Mouse (Mus musculus) heart, embryonic 13.5 days (tissue): ENCODE data around the gene Glg1. TPM values are rescaled to one million over a fixed set of nuclear protein-coding genes. Genes with fewer than 3 reads are reported as not detected.
"Not testable (repeated sequence)": the region's sequence is repeated elsewhere in the genome, so short reads cannot be mapped to it uniquely, and the experiment has no call there.

Source experiments
- ATAC-seq: fragments of 200-750 bp; cut with Nextera tagmentation; 2 replicates; pipeline ENCODE4 v1.8.0; 2017; ENCODE audit warnings: moderate TSS enrichment; ENCODE audit not compliant: insufficient number of reproducible peaks, low FRiP score, low TSS enrichment; ENCODE audit errors: extremely low read depth
- H3K27ac ChIP-seq: fragments of 300-500 bp; sonication (generic); replicated peaks from 2 replicates; pipeline ENCODE4 v1.5.1; 2015; ENCODE audit warnings: moderate library complexity, mild to moderate bottlenecking, inconsistent platforms
- H3K27me3 ChIP-seq: fragments of 300-500 bp; sonication (generic); replicated peaks from 2 replicates; pipeline ENCODE4 v1.6.1; 2015; ENCODE audit warnings: mild to moderate bottlenecking, inconsistent platforms
- H3K36me3 ChIP-seq: fragments of 300-500 bp; sonication (generic); 2 replicates; pipeline ENCODE4 v1.6.1; 2015; ENCODE audit warnings: mild to moderate bottlenecking, inconsistent platforms
- H3K4me1 ChIP-seq: fragments of 300-500 bp; sonication (generic); 2 replicates; pipeline ENCODE4 v1.6.1; 2015; ENCODE audit warnings: inconsistent platforms
- H3K4me2 ChIP-seq: fragments of 300-500 bp; sonication (generic); 2 replicates; pipeline ENCODE4 v1.6.1; 2015; ENCODE audit warnings: inconsistent platforms, mild to moderate bottlenecking, moderate library complexity
- H3K4me3 ChIP-seq: fragments of 300-500 bp; sonication (generic); 2 replicates; pipeline ENCODE4 v1.5.1; 2015; ENCODE audit warnings: moderate library complexity, mild to moderate bottlenecking, inconsistent platforms
- H3K9ac ChIP-seq: fragments of 300-500 bp; sonication (generic); 2 replicates; pipeline ENCODE4 v1.6.1; 2015; ENCODE audit warnings: inconsistent platforms, mild to moderate bottlenecking, moderate library complexity
- H3K9me3 ChIP-seq: fragments of 300-500 bp; sonication (generic); 2 replicates; pipeline ENCODE4 v1.6.1; 2016; ENCODE audit warnings: inconsistent platforms
- WGBS: fragments of 180-500 bp; shearing (Covaris S2); methylation state at CpG from one replicate; pipeline ENCODE4 v1.1.7; 2015; ENCODE audit warnings: mixed read lengths; 5-methylcytosine and 5-hydroxymethylcytosine counted together
- polyA plus RNA-seq: library from polyadenylated mRNA; unstranded; fragments of >200 nt; fragmentation: Nextera tagmentation; extraction: Ambion mirVana; gene quantifications from 2 replicates; pipeline ENCODE4 v1.2.1, GENCODE M21; 2015

Gene Glg1
- polyA plus RNA-seq, 1 experiment from 2014 or later = 61.5 TPM

- H3K4me2 ChIP-seq = no peak overlapping the region
- ATAC-seq = no peak
- no peaks in the 10 kb centered on the region for H3K27me3 ChIP-seq
- H3K27ac ChIP-seq = no peak overlapping the region
- peaks cover 2% of the 10 kb centered on the region; the same call in 1 of the 2 replicates for H3K36me3 ChIP-seq
- H3K9ac ChIP-seq = no peak overlapping the region
- H3K4me3 ChIP-seq = no peak overlapping the region
- H3K4me1 ChIP-seq = peaks cover 11% of the 10 kb centered on the region
- H3K9me3 ChIP-seq = no peaks in the 10 kb centered on the region
- WGBS = 87% methylated on average over 6 of the region's 6 CpGs
Measured at GRCm38 (mm10) chr8:111205033-111205432, 54.0 kb downstream of the Glg1 start.

GRCm38 (mm10) chr8:111203341-111203740, 55.7 kb downstream of the Glg1 start:
- ATAC-seq = no peak
- H3K4me1 ChIP-seq = peaks cover 11% of the 10 kb centered on the region
- 86% methylated on average over 2 of the region's 2 CpGs for WGBS
- peaks cover 17% of the 10 kb centered on the region for H3K36me3 ChIP-seq
- H3K27ac ChIP-seq = no peak overlapping the region
- no peak overlapping the region for H3K4me2 ChIP-seq
- H3K4me3 ChIP-seq = no peak overlapping the region
- H3K9me3 ChIP-seq = no peaks in the 10 kb centered on the region
- H3K9ac ChIP-seq = no peak overlapping the region
- no peaks in the 10 kb centered on the region for H3K27me3 ChIP-seq

- ATAC-seq = no peak
- WGBS = 92% methylated on average over 3 of the region's 3 CpGs
- H3K9me3 ChIP-seq = no peaks in the 10 kb centered on the region
- H3K36me3 ChIP-seq = peaks cover 69% of the 10 kb centered on the region
- H3K27me3 ChIP-seq = no peaks in the 10 kb centered on the region
- H3K4me2 ChIP-seq = no peak overlapping the region
- no peak overlapping the region for H3K4me3 ChIP-seq
- no peak overlapping the region for H3K27ac ChIP-seq
- H3K9ac ChIP-seq = no peak overlapping the region
- H3K4me1 ChIP-seq = no peaks in the 10 kb centered on the region
Measured at GRCm38 (mm10) chr8:111197966-111198365, 61.0 kb downstream of the Glg1 start.

GRCm38 (mm10) chr8:111196181-111196580, 62.8 kb downstream of the Glg1 start:
- Histone ChIP-seq H3K4me3 (no peak overlapping the region), H3K4me2 (no peak overlapping the region), H3K27ac (no peak overlapping the region), H3K36me3 (peaks cover 86% of the 10 kb centered on the region), H3K4me1 (no peaks in the 10 kb centered on the region), H3K27me3 (no peaks in the 10 kb centered on the region), H3K9ac (no peak overlapping the region), H3K9me3 (no peaks in the 10 kb centered on the region)
- ATAC-seq = no peak

- peaks cover 6% of the 10 kb centered on the region; the same call in 1 of the 2 replicates for H3K4me1 ChIP-seq
- no peaks in the 10 kb centered on the region for H3K9me3 ChIP-seq
- no peak overlapping the region for H3K9ac ChIP-seq
- no peak for ATAC-seq
- H3K4me3 ChIP-seq = no peak overlapping the region
- no peaks in the 10 kb centered on the region for H3K27me3 ChIP-seq
- 84% methylated on average over 6 of the region's 6 CpGs for WGBS
- H3K4me2 ChIP-seq = no peak overlapping the region
- H3K36me3 ChIP-seq = peaks cover 77% of the 10 kb centered on the region
- H3K27ac ChIP-seq = no peak overlapping the region
Measured at GRCm38 (mm10) chr8:111188594-111189211, 70.3 kb downstream of the Glg1 start.

GRCm38 (mm10) chr8:111187470-111187869, 71.5 kb downstream of the Glg1 start:
- ATAC-seq = no peak
- no peaks in the 10 kb centered on the region for H3K9me3 ChIP-seq
- H3K27me3 ChIP-seq = no peaks in the 10 kb centered on the region
- H3K27ac ChIP-seq = no peak overlapping the region
- 88% methylated on average over 7 of the region's 7 CpGs for WGBS
- H3K4me2 ChIP-seq = no peak overlapping the region
- H3K4me3 ChIP-seq = no peak overlapping the region
- peaks cover 79% of the 10 kb centered on the region for H3K36me3 ChIP-seq
- peaks cover 6% of the 10 kb centered on the region; the same call in 1 of the 2 replicates for H3K4me1 ChIP-seq
- H3K9ac ChIP-seq = no peak overlapping the region

- no peak overlapping the region for H3K9ac ChIP-seq
- no peak overlapping the region for H3K4me3 ChIP-seq
- whole genome bisulfite sequencing = 61% methylated on average over 4 of the region's 4 CpGs
- H3K27me3 ChIP-seq = no peaks in the 10 kb centered on the region
- peaks cover 83% of the 10 kb centered on the region for H3K36me3 ChIP-seq
- H3K4me1 ChIP-seq = peaks cover 6% of the 10 kb centered on the region; the same call in 1 of the 2 replicates
- H3K27ac ChIP-seq = no peak overlapping the region
- H3K4me2 ChIP-seq = no peak overlapping the region
- ATAC-seq = no peak
- no peaks in the 10 kb centered on the region for H3K9me3 ChIP-seq
Measured at GRCm38 (mm10) chr8:111185472-111185947, 73.5 kb downstream of the Glg1 start.

- H3K4me1 ChIP-seq = no peaks in the 10 kb centered on the region
- no peak overlapping the region for H3K9ac ChIP-seq
- no peak overlapping the region for H3K4me3 ChIP-seq
- no peaks in the 10 kb centered on the region for H3K27me3 ChIP-seq
- no peak overlapping the region for H3K4me2 ChIP-seq
- WGBS = 82% methylated on average over 5 of the region's 5 CpGs
- ATAC-seq = no peak
- no peaks in the 10 kb centered on the region for H3K9me3 ChIP-seq
- H3K27ac ChIP-seq = no peak overlapping the region
- peaks cover 96% of the 10 kb centered on the region for H3K36me3 ChIP-seq
Measured at GRCm38 (mm10) chr8:111171661-111172060, 87.4 kb downstream of the Glg1 start.

- Histone ChIP-seq H3K9ac (no peak overlapping the region), H3K27me3 (no peaks in the 10 kb centered on the region), H3K36me3 (peaks cover 98% of the 10 kb centered on the region), H3K9me3 (no peaks in the 10 kb centered on the region), H3K4me1 (no peaks in the 10 kb centered on the region), H3K27ac (no peak overlapping the region), H3K4me2 (no peak overlapping the region), H3K4me3 (no peak overlapping the region)
- WGBS = 45% methylated on average over 14 of the region's 14 CpGs
- ATAC-seq = no peak
Measured at GRCm38 (mm10) chr8:111157617-111158016, 101.4 kb downstream of the Glg1 start.

- Histone ChIP-seq H3K4me1 (no peaks in the 10 kb centered on the region), H3K4me2 (no peak overlapping the region), H3K4me3 (no peak overlapping the region), H3K27ac (no peak overlapping the region), H3K36me3 (peaks cover 88% of the 10 kb centered on the region), H3K27me3 (no peaks in the 10 kb centered on the region), H3K9ac (no peak overlapping the region), H3K9me3 (no peaks in the 10 kb centered on the region)
- 87% methylated on average over 8 of the region's 8 CpGs for WGBS
- ATAC-seq = no peak
Measured at GRCm38 (mm10) chr8:111155721-111156436, 103.1 kb downstream of the Glg1 start.

GRCm38 (mm10) chr8:111145460-111146012, 113.5 kb downstream of the Glg1 start:
- ATAC-seq = peak; percentile 89
- not testable (repeated sequence) for H3K27me3 ChIP-seq, H3K36me3 ChIP-seq, H3K9me3 ChIP-seq
- Histone ChIP-seq H3K9ac (peak overlapping the region; percentile 91), H3K4me1 (peaks cover 18% of the 10 kb centered on the region), H3K4me3 (peak overlapping the region; percentile 74), H3K4me2 (peak overlapping the region; percentile 83), H3K27ac (peak overlapping the region; percentile 61)
- under 1% methylated on average over 74 of the region's 74 CpGs for WGBS
